Mouse (Mus musculus) erythroblast, embryonic 14.5 days (primary cell): ENCODE measurements around the gene Hrh2.

Experiments
- GATA1 ChIP-seq: IDR thresholded peaks from 2 replicates; pipeline ENCODE4 v1.6.1; 2012; ENCODE audit warnings: low read length, inconsistent platforms, mixed read lengths
- TAL1 ChIP-seq: IDR thresholded peaks from 3 replicates; pipeline ENCODE4 v1.6.1; 2012; ENCODE audit warnings: low read length, inconsistent platforms, mixed read lengths

DNA sequence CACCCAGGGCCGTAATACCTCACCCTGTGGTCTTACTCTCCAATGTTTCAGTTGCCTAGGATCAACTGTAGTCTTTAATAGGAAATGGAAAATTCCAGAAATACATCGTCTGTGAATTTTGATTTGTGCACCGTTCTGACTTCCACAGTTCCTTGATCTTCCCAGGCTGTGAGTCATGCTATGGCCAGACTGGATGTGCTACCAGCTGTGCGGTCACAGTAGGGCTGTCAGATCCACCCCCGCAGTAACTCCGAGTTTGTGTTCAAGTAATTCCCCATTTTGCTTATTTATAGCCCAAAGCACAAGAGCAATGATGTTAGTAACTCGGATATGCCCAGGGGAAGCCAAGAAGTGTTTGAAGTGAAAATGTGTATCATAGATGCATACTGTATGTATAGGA is 88.4 kb downstream of the Hrh2 start:
- no peak for TF ChIP-seq GATA1
- TF ChIP-seq TAL1 = no peak
